Mouse (Mus musculus) kidney, embryonic 14.5 days (tissue): ENCODE results near the gene S100a3. TPM values are rescaled to one million over a fixed set of nuclear protein-coding genes. Genes with fewer than 3 reads are reported as not detected.

Experiments
- ATAC-seq: fragments of 200-750 bp; cut with Nextera tagmentation; 2 replicates; pipeline ENCODE4 v1.8.0; 2017; ENCODE audit warnings: moderate number of reproducible peaks, mild to moderate bottlenecking, moderate TSS enrichment, moderate library complexity; ENCODE audit not compliant: low FRiP score, low TSS enrichment
- H3K27ac ChIP-seq: fragments of 300-500 bp; sonication (generic); 2 replicates; pipeline ENCODE4 v1.5.1; 2014; ENCODE audit warnings: low read depth, mild to moderate bottlenecking, low read length, moderate library complexity, mixed read lengths
- H3K27me3 ChIP-seq: fragments of 300-500 bp; sonication (generic); 2 replicates; pipeline ENCODE4 v1.6.1; 2014; ENCODE audit warnings: mild to moderate bottlenecking, low read length; ENCODE audit not compliant: control insufficient read depth, insufficient read depth
- H3K36me3 ChIP-seq: fragments of 300-500 bp; sonication (generic); 2 replicates; pipeline ENCODE4 v1.6.1; 2014; ENCODE audit warnings: low read length, mixed read lengths; ENCODE audit not compliant: control insufficient read depth, insufficient read depth
- H3K4me1 ChIP-seq: fragments of 300-500 bp; sonication (generic); 2 replicates; pipeline ENCODE4 v1.6.1; 2014; ENCODE audit warnings: low read length, mixed read lengths; ENCODE audit not compliant: control insufficient read depth, insufficient read depth
- H3K4me2 ChIP-seq: fragments of 300-500 bp; sonication (generic); replicated peaks from 2 replicates; pipeline ENCODE4 v1.6.1; 2014; ENCODE audit warnings: low read depth, mild to moderate bottlenecking, low read length
- H3K4me3 ChIP-seq: fragments of 300-500 bp; sonication (generic); 2 replicates; pipeline ENCODE4 v1.5.1; 2014; ENCODE audit warnings: mild to moderate bottlenecking, low read length
- H3K9ac ChIP-seq: fragments of 300-500 bp; sonication (generic); 2 replicates; pipeline ENCODE4 v1.6.1; 2014; ENCODE audit warnings: low read depth, mild to moderate bottlenecking, low read length, moderate library complexity
- H3K9me3 ChIP-seq: fragments of 300-500 bp; sonication (generic); 2 replicates; pipeline ENCODE4 v1.6.1; 2016; ENCODE audit warnings: low read length; ENCODE audit not compliant: control insufficient read depth
- WGBS: fragments of 180-500 bp; shearing (Covaris S2); extraction: QIAGEN DNeasy Blood & Tissue Kit; methylation state at CpG from one replicate; pipeline ENCODE4 v1.1.7; 2014; 5-methylcytosine and 5-hydroxymethylcytosine counted together
- polyA plus RNA-seq: library from polyadenylated mRNA; unstranded; fragments of >200 nt; fragmentation: Nextera tagmentation; extraction: Ambion mirVana; gene quantifications from 2 replicates; pipeline ENCODE4 v1.2.1, GENCODE M21; 2014

Gene S100a3
- polyA plus RNA-seq, 1 experiment from 2014 or later: not detected

DNA sequence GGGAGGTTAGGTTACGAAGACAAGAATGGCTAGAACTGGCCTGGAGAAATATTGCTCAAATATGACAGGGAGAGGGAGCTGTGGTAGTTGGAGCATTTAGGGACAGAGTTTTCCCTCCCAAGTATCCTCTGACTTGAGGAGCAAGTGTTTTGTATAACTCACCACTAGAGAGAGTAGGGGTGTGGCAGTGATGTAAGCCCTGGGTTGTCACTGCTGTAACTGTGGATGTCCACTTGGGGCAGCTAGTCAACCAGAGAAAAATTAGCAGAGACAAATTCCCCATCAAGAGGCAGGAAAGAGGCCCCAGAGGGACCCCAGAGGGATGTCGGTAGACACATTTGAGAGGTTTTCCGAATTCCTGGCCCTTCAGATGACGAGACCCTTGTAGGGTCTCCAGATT is 35.0 kb upstream of the S100a3 start:
- H3K4me1 ChIP-seq: no peaks in the 10 kb centered on the region
- no peaks in the 10 kb centered on the region for H3K36me3 ChIP-seq
- H3K4me2 ChIP-seq: no peak overlapping the region
- no peaks in the 10 kb centered on the region for H3K27me3 ChIP-seq
- H3K4me3 ChIP-seq: no peak overlapping the region
- 71% methylated on average over 4 of the region's 4 CpGs for WGBS
- H3K27ac ChIP-seq: no peak overlapping the region
- H3K9ac ChIP-seq: no peak overlapping the region
- no peaks in the 10 kb centered on the region for H3K9me3 ChIP-seq
- peak; percentile 48 for ATAC-seq

- Histone ChIP-seq H3K27me3 (no peaks in the 10 kb centered on the region), H3K4me3 (no peak overlapping the region), H3K36me3 (no peaks in the 10 kb centered on the region), H3K9ac (no peak overlapping the region), H3K4me1 (no peaks in the 10 kb centered on the region), H3K27ac (no peak overlapping the region), H3K9me3 (no peaks in the 10 kb centered on the region), H3K4me2 (no peak overlapping the region)
- 67% methylated on average over 2 of the region's 2 CpGs for WGBS
- ATAC-seq: peak; percentile 25; the same call in 1 of the 2 replicates
Measured at GRCm38 (mm10) chr3:90526076-90526475, 34.3 kb upstream of the S100a3 start.

- 49% methylated on average over 5 of the region's 5 CpGs for WGBS
- H3K9ac ChIP-seq: no peak within 1 kb of the TSS
- no peak within 1 kb of the TSS for H3K27ac ChIP-seq
- H3K4me2 ChIP-seq: no peak within 1 kb of the TSS
- no peaks in the 10 kb centered on the region for H3K27me3 ChIP-seq
- no peaks in the 10 kb centered on the region for H3K36me3 ChIP-seq
- no peak within 1 kb of the TSS for H3K4me3 ChIP-seq
- no peaks in the 10 kb centered on the region for H3K4me1 ChIP-seq
- no peak; the same call in 1 of the 2 replicates for ATAC-seq
- no peaks in the 10 kb centered on the region for H3K9me3 ChIP-seq
Measured at GRCm38 (mm10) chr3:90526580-90526979, 33.8 kb upstream of the S100a3 start, which contains the start of gene S100a14. S100a14 (plus strand) TSS chr3:90526856.

GRCm38 (mm10) chr3:90527291-90527873 is 33.0 kb upstream of the S100a3 start:
- Histone ChIP-seq H3K36me3 (no peaks in the 10 kb centered on the region), H3K9me3 (no peaks in the 10 kb centered on the region), H3K4me2 (no peak overlapping the region), H3K27ac (no peak overlapping the region), H3K4me3 (no peak overlapping the region), H3K4me1 (no peaks in the 10 kb centered on the region), H3K27me3 (no peaks in the 10 kb centered on the region), H3K9ac (no peak overlapping the region)
- 81% methylated on average over 7 of the region's 7 CpGs for WGBS
- ATAC-seq: no peak

DNA sequence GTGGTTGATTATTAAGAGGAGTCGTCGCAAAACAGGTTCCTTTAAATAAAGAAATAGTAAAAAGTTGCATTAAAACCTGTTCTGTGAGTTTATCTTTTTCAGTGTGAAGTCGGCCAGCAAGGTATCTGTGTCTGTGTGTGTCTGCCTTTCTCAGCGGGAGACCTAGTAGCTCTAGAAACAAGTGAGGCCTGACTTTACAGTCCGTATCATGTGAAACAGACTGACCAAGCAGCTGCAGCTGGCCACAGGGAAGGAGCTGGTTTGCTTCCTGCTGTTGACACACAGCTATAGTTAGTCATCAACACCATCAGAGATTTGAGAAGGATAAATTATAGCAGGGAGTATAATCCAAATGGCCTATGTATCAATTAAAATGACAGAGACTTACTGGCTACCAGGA is 28.7 kb upstream of the S100a3 start:
- Histone ChIP-seq H3K4me2 (no peak overlapping the region), H3K9ac (no peak overlapping the region), H3K36me3 (no peaks in the 10 kb centered on the region), H3K9me3 (no peaks in the 10 kb centered on the region), H3K27me3 (no peaks in the 10 kb centered on the region), H3K27ac (no peak overlapping the region), H3K4me3 (no peak overlapping the region), H3K4me1 (no peaks in the 10 kb centered on the region)
- ATAC-seq: no peak
- 62% methylated on average over 5 of the region's 5 CpGs for WGBS

GRCm38 (mm10) chr3:90535446-90535845 is 24.9 kb upstream of the S100a3 start:
- Histone ChIP-seq H3K27ac (no peak overlapping the region), H3K27me3 (no peaks in the 10 kb centered on the region), H3K4me3 (no peak overlapping the region), H3K36me3 (no peaks in the 10 kb centered on the region), H3K9me3 (no peaks in the 10 kb centered on the region), H3K4me2 (no peak overlapping the region), H3K4me1 (peaks cover 1% of the 10 kb centered on the region; the same call in 1 of the 2 replicates), H3K9ac (no peak overlapping the region)
- no peak for ATAC-seq
- 38% methylated on average over 1 of the region's 1 CpGs for WGBS

DNA sequence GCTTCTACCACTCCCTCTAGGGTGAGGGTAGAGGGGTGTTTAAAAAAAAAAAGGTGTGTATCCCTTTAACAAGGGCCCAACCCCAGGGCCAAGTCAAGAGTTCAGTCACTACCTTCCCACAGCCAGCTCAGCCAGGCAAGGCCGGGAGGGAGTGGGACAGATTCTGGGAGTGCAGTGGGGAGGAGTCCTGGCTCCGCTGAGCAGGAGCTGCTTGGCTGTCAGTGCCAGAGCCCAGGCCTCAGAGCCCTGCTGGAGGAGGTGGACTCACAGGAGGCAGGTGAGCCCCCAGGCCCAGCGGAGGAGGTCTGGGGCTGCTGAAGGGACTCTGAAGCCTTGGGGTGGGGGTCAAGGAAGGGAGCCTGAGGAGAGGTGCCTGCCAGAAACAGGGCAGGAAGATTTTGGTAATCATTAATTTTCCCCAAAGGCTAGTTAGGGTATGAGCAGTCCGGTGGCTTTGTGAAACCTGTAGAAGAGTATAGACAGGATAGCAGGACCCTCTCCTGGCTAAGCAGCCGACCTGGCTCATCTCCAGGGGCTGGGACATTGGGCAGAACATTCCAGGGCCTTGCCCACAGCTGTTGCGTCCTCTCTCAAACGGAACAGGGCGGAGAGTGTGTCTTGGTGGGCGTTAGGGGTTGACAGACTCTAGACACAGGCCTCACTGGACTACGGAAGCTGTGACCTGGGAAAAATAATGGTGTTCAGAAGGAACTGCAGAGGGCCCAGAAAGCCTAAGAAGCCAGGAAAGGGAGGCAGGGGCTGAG is 23.1 kb upstream of the S100a3 start, which contains the start of gene S100a16:
Gene S100a16 (plus strand): TSS at position 114 of the 764 bp plus-strand sequence.
- WGBS: 31% methylated on average over 10 of the region's 10 CpGs

DNA sequence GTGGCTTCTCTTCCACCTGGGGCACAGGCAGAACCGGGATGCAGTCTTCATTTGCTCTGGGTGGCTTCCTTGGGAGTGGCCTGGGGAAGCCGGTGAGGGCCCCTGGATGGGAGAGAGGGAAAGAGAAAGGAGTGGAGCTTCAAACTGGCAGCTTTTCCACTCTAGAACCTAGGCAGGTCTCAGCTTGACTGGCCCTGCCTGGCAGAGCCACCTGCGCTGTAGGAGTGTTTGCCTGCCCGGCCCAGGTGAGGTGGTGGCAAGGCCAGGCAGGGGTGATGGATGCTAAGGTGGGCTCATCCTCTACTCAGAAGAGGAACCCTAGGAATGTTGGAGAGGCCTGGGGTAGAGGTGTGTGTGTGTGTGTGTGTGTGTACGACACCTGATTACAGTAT is 22.5 kb upstream of the S100a3 start:
- no peaks in the 10 kb centered on the region for H3K9me3 ChIP-seq
- ATAC-seq: no peak
- peaks cover 11% of the 10 kb centered on the region; the same call in 1 of the 2 replicates for H3K4me1 ChIP-seq
- peak overlapping the region; percentile 84 for H3K27ac ChIP-seq
- no peaks in the 10 kb centered on the region for H3K36me3 ChIP-seq
- H3K4me2 ChIP-seq: peak overlapping the region; percentile 33
- no peaks in the 10 kb centered on the region for H3K27me3 ChIP-seq
- peak overlapping the region; percentile 26; the same call in 1 of the 2 replicates for H3K4me3 ChIP-seq
- WGBS: 79% methylated on average over 5 of the region's 5 CpGs
- H3K9ac ChIP-seq: peak overlapping the region; percentile 51; the same call in 1 of the 2 replicates

More for the DNA sequence above, 23.1 kb upstream of the S100a3 start, which contains the start of gene S100a16:
- Histone ChIP-seq H3K9me3 (no peaks in the 10 kb centered on the region), H3K27me3 (no peaks in the 10 kb centered on the region), H3K9ac (peak within 1 kb of the TSS; percentile 51; the same call in 1 of the 2 replicates), H3K27ac (peak within 1 kb of the TSS; percentile 84), H3K4me3 (peak within 1 kb of the TSS; percentile 26; the same call in 1 of the 2 replicates), H3K4me2 (peak within 1 kb of the TSS; percentile 33), H3K36me3 (no peaks in the 10 kb centered on the region), H3K4me1 (peaks cover 11% of the 10 kb centered on the region; the same call in 1 of the 2 replicates)
- peak; percentile 86 for ATAC-seq

GRCm38 (mm10) chr3:90540904-90541303 is 19.5 kb upstream of the S100a3 start:
- Histone ChIP-seq H3K36me3 (no peaks in the 10 kb centered on the region), H3K27me3 (no peaks in the 10 kb centered on the region), H3K4me3 (no peak overlapping the region), H3K27ac (peak overlapping the region; percentile 34; the same call in 1 of the 2 replicates), H3K9me3 (no peaks in the 10 kb centered on the region), H3K4me2 (peak overlapping the region; percentile 26), H3K4me1 (peaks cover 11% of the 10 kb centered on the region; the same call in 1 of the 2 replicates), H3K9ac (peak overlapping the region; percentile 43; the same call in 1 of the 2 replicates)
- 23% methylated on average over 4 of the region's 4 CpGs for WGBS
- ATAC-seq: 0 out of 2 replicates have a peak, but pooled peaks have one; percentile 41
